Mouse (Mus musculus) adrenal gland, adult 18-20 months (tissue): Measurements from ENCODE around the gene Rnf130. TPM values are rescaled to one million over a fixed set of nuclear protein-coding genes. Genes with fewer than 3 reads are reported as not detected.

Experiments
- DNase-seq, 2 experiments: peaks; one replicate each; pipeline ENCODE4 v3.0.0; 2021 to 2022; ENCODE audit warnings: low spot score in 2 of 2
- total RNA-seq, 2 experiments: library from RNA; stranded (reverse); gene quantifications; 1 replicate in 1 of 2; 2 replicates in 1 of 2; pipeline ENCODE4 v1.2.3; 2021

The Rnf130 gene
- total RNA-seq, 2 experiments from 2014 or later: 99.5 to 105 TPM

- no peak for DNase-seq
Observed at GRCm38 (mm10) chr11:50022085-50022484, 3.1 kb upstream of the Rnf130 start.

GRCm38 (mm10) chr11:50024445-50024832 is 707 bp upstream of the Rnf130 start:
- DNase-seq: no peak

- DNase-seq: no peak
Observed at GRCm38 (mm10) chr11:50025721-50026520, 775 bp downstream of the Rnf130 start.

GRCm38 (mm10) chr11:50026521-50027090 is 1.5 kb downstream of the Rnf130 start:
- no peak for DNase-seq

GRCm38 (mm10) chr11:50028416-50028815 is 3.3 kb downstream of the Rnf130 start:
- no peak for DNase-seq

- DNase-seq: no peak
Observed at GRCm38 (mm10) chr11:50034155-50034554, 9.0 kb downstream of the Rnf130 start.

- no peak for DNase-seq
Observed at GRCm38 (mm10) chr11:50035726-50036125, 10.6 kb downstream of the Rnf130 start.

- no peak for DNase-seq
Observed at GRCm38 (mm10) chr11:50036781-50037460, 11.8 kb downstream of the Rnf130 start.

- DNase-seq: no peak
Observed at GRCm38 (mm10) chr11:50038757-50039156, 13.6 kb downstream of the Rnf130 start.

GRCm38 (mm10) chr11:50041148-50041547 is 16.0 kb downstream of the Rnf130 start:
- DNase-seq: no peak

- no peak for DNase-seq
Observed at GRCm38 (mm10) chr11:50042345-50042997, 17.3 kb downstream of the Rnf130 start.

- no peak for DNase-seq
Observed at GRCm38 (mm10) chr11:50044454-50044853, 19.3 kb downstream of the Rnf130 start.

GRCm38 (mm10) chr11:50047610-50048009 is 22.5 kb downstream of the Rnf130 start:
- DNase-seq: no peak

- no peak for DNase-seq
Observed at GRCm38 (mm10) chr11:50048115-50048514, 23.0 kb downstream of the Rnf130 start.

GRCm38 (mm10) chr11:50050392-50050791 is 25.2 kb downstream of the Rnf130 start:
- DNase-seq: no peak

- DNase-seq: no peak
Observed at GRCm38 (mm10) chr11:50057713-50058112, 32.6 kb downstream of the Rnf130 start.

GRCm38 (mm10) chr11:50058277-50058676 is 33.1 kb downstream of the Rnf130 start:
- DNase-seq: no peak

GRCm38 (mm10) chr11:50059045-50059444 is 33.9 kb downstream of the Rnf130 start:
- DNase-seq: no peak

- DNase-seq: peak in 1 of 2 experiments; percentile 14
Observed at GRCm38 (mm10) chr11:50062116-50062515, 37.0 kb downstream of the Rnf130 start.

- no peak for DNase-seq
Observed at GRCm38 (mm10) chr11:50066088-50066487, 40.9 kb downstream of the Rnf130 start.

- peak; percentile 38 to 42 for DNase-seq
Observed at GRCm38 (mm10) chr11:50073830-50074229, 48.7 kb downstream of the Rnf130 start.

- DNase-seq: no peak
Observed at GRCm38 (mm10) chr11:50076756-50077155, 51.6 kb downstream of the Rnf130 start.
